Mouse (Mus musculus) lung, adult 2 months (tissue): ENCODE measurements around the gene Gm11238.
"Not testable (repeated sequence)": the region's sequence is repeated elsewhere in the genome, so short reads cannot be mapped to it uniquely, and the experiment has no call there.

Experiments
- CTCF ChIP-seq: fragments of 200-500 bp; IDR thresholded peaks from 2 replicates; pipeline ENCODE4 v1.5.1; 2011; ENCODE audit warnings: mild to moderate bottlenecking, low read length, control low read depth; ENCODE audit not compliant: insufficient read depth
- POLR2A ChIP-seq: fragments of 200-500 bp; IDR thresholded peaks from 2 replicates; pipeline ENCODE4 v1.6.1; 2011; ENCODE audit warnings: low read depth, mild to moderate bottlenecking, control low read depth, low read length, borderline replicate concordance; ENCODE audit errors: extremely low read depth

GRCm38 (mm10) chr4:73661864-73662263 lies 54.2 kb downstream of the Gm11238 start:
- not testable (repeated sequence) for TF ChIP-seq POLR2A, CTCF
